Mouse (Mus musculus) ES-Bruce4 (cell line): ENCODE results near the gene Nme9. TPM values are rescaled to one million over a fixed set of nuclear protein-coding genes. Genes with fewer than 3 reads are reported as not detected.
A peak's percentile ranks its signal among the peaks of the same experiment; 100 is the strongest.

Experiments used
- H3K27ac ChIP-seq: 2 replicates; pipeline ENCODE4 v1.5.1; 2012; ENCODE audit warnings: low read length, inconsistent platforms; ENCODE audit not compliant: insufficient read depth
- H3K27me3 ChIP-seq: 2 replicates; pipeline ENCODE4 v1.6.1; 2012; ENCODE audit warnings: mild to moderate bottlenecking, low read length, inconsistent platforms; ENCODE audit not compliant: control insufficient read depth, poor library complexity, insufficient read depth, severe bottlenecking
- H3K36me3 ChIP-seq: 2 replicates; pipeline ENCODE4 v1.6.1; 2012; ENCODE audit warnings: inconsistent platforms, mild to moderate bottlenecking, low read length, moderate library complexity; ENCODE audit not compliant: control insufficient read depth, poor library complexity, insufficient read depth, severe bottlenecking
- H3K4me1 ChIP-seq: one replicate; pipeline ENCODE4 v1.8.1; 2011; ENCODE audit warnings: low read length; ENCODE audit not compliant: control insufficient read depth, insufficient read depth
- H3K4me3 ChIP-seq: 2 replicates; pipeline ENCODE4 v1.5.1; 2011; ENCODE audit warnings: low read depth, mild to moderate bottlenecking, low read length
- H3K9ac ChIP-seq: 2 replicates; pipeline ENCODE4 v1.6.1; 2012; ENCODE audit warnings: low read depth, mild to moderate bottlenecking, inconsistent platforms; ENCODE audit not compliant: poor library complexity, severe bottlenecking
- H3K9me3 ChIP-seq: replicated peaks from 2 replicates; pipeline ENCODE4 v1.6.1; 2012; ENCODE audit warnings: mild to moderate bottlenecking, low read length, inconsistent platforms; ENCODE audit not compliant: control insufficient read depth, poor library complexity, insufficient read depth, severe bottlenecking
- CTCF ChIP-seq: IDR thresholded peaks from one replicate; pipeline ENCODE4 v1.8.1; 2011; ENCODE audit warnings: low read depth, low read length
- EP300 ChIP-seq: IDR thresholded peaks from 2 replicates; pipeline ENCODE4 v1.6.1; 2011; ENCODE audit warnings: low read depth, low read length; ENCODE audit not compliant: insufficient read depth
- POLR2A ChIP-seq: IDR thresholded peaks from one replicate; pipeline ENCODE4 v1.8.1; 2011; ENCODE audit warnings: low read length; ENCODE audit not compliant: insufficient read depth
- polyA plus RNA-seq: library from polyadenylated mRNA; stranded (reverse); fragments of >200 nt; gene quantifications from 2 replicates; pipeline ENCODE4 v1.2.4, GENCODE M21; 2011; ENCODE audit warnings: low read depth; ENCODE audit not compliant: missing spikeins, insufficient read depth, insufficient read length

Nme9 gene
- polyA plus RNA-seq, 1 experiment = not detected

- TF ChIP-seq CTCF (peak; percentile 25), EP300 (no peak)
- no peak overlapping the region for H3K27ac ChIP-seq
- no peak overlapping the region for H3K9ac ChIP-seq
- no peaks in the 10 kb centered on the region for H3K9me3 ChIP-seq
- no peaks in the 10 kb centered on the region for H3K36me3 ChIP-seq
- no peak overlapping the region for H3K4me3 ChIP-seq
- no peaks in the 10 kb centered on the region for H3K4me1 ChIP-seq
- no peaks in the 10 kb centered on the region for H3K27me3 ChIP-seq
Observed at GRCm38 (mm10) chr9:99469681-99470273, 18.5 kb downstream of the Nme9 start.

- H3K9me3 ChIP-seq = no peaks in the 10 kb centered on the region
- no peaks in the 10 kb centered on the region for H3K27me3 ChIP-seq
- H3K36me3 ChIP-seq = no peaks in the 10 kb centered on the region
- TF ChIP-seq EP300 (no peak), POLR2A (no peak), CTCF (no peak)
- H3K27ac ChIP-seq = no peak overlapping the region
- no peaks in the 10 kb centered on the region for H3K4me1 ChIP-seq
- H3K9ac ChIP-seq = no peak overlapping the region
- H3K4me3 ChIP-seq = no peak overlapping the region
Observed at GRCm38 (mm10) chr9:99470347-99471092, 19.2 kb downstream of the Nme9 start.

GRCm38 (mm10) chr9:99471334-99471733, 20.1 kb downstream of the Nme9 start:
- H3K36me3 ChIP-seq = no peaks in the 10 kb centered on the region
- no peaks in the 10 kb centered on the region for H3K27me3 ChIP-seq
- H3K9ac ChIP-seq = no peak overlapping the region
- no peaks in the 10 kb centered on the region for H3K9me3 ChIP-seq
- no peaks in the 10 kb centered on the region for H3K4me1 ChIP-seq
- TF ChIP-seq CTCF = no peak
- no peak for TF ChIP-seq EP300
- TF ChIP-seq POLR2A = no peak
- no peak overlapping the region for H3K4me3 ChIP-seq
- H3K27ac ChIP-seq = no peak overlapping the region

GRCm38 (mm10) chr9:99479181-99479711, 28.0 kb downstream of the Nme9 start:
- peaks cover 11% of the 10 kb centered on the region; the same call in 1 of the 2 replicates for H3K36me3 ChIP-seq
- no peak overlapping the region for H3K9ac ChIP-seq
- H3K9me3 ChIP-seq = no peaks in the 10 kb centered on the region
- H3K4me3 ChIP-seq = no peak overlapping the region
- no peaks in the 10 kb centered on the region for H3K4me1 ChIP-seq
- TF ChIP-seq POLR2A = no peak
- no peak for TF ChIP-seq EP300
- no peak for TF ChIP-seq CTCF
- no peaks in the 10 kb centered on the region for H3K27me3 ChIP-seq
- no peak overlapping the region for H3K27ac ChIP-seq

GRCm38 (mm10) chr9:99480764-99481163, 29.5 kb downstream of the Nme9 start:
- no peak for TF ChIP-seq EP300
- no peak for TF ChIP-seq POLR2A
- no peak for TF ChIP-seq CTCF
- no peak overlapping the region for H3K9ac ChIP-seq

GRCm38 (mm10) chr9:99483191-99483590, 31.9 kb downstream of the Nme9 start:
- no peak overlapping the region for H3K4me3 ChIP-seq
- peaks cover 19% of the 10 kb centered on the region for H3K36me3 ChIP-seq

More at GRCm38 (mm10) chr9:99480764-99481163, 29.5 kb downstream of the Nme9 start:
- no peaks in the 10 kb centered on the region for H3K9me3 ChIP-seq
- peaks cover 11% of the 10 kb centered on the region; the same call in 1 of the 2 replicates for H3K36me3 ChIP-seq
- no peak overlapping the region for H3K4me3 ChIP-seq
- H3K27me3 ChIP-seq = no peaks in the 10 kb centered on the region
- H3K27ac ChIP-seq = no peak overlapping the region
- no peaks in the 10 kb centered on the region for H3K4me1 ChIP-seq

More at GRCm38 (mm10) chr9:99483191-99483590, 31.9 kb downstream of the Nme9 start:
- no peak for TF ChIP-seq POLR2A
- no peak for TF ChIP-seq CTCF
- TF ChIP-seq EP300 = no peak
- peak overlapping the region; percentile 38 for H3K27ac ChIP-seq
- no peaks in the 10 kb centered on the region for H3K9me3 ChIP-seq
- no peak overlapping the region for H3K9ac ChIP-seq
- H3K4me1 ChIP-seq = no peaks in the 10 kb centered on the region
- no peaks in the 10 kb centered on the region for H3K27me3 ChIP-seq
